Mouse (Mus musculus) limb, embryonic 13.5 days (tissue): Measurements from ENCODE around the gene Ccni. TPM values are rescaled to one million over a fixed set of nuclear protein-coding genes. Genes with fewer than 3 reads are reported as not detected.

Experiments
- polyA plus RNA-seq: library from polyadenylated mRNA; unstranded; fragments of >200 nt; fragmentation: Nextera tagmentation; extraction: Ambion mirVana; gene quantifications from 2 replicates; pipeline ENCODE4 v1.2.1, GENCODE M21; 2015

Ccni gene
- polyA plus RNA-seq, 1 experiment from 2014 or later, result 114 TPM

Other genes with a start within 250 kb of the Ccni start
- gene Sowahb, start 161.5 kb downstream of the Ccni start, polyA plus RNA-seq, result 0.19 and 0.43 TPM in 2 replicates
- gene Sept11, start 113.1 kb downstream of the Ccni start, polyA plus RNA-seq, result 212 and 226 TPM in 2 replicates
- gene 2010109A12Rik, start within 50 bp of the Ccni start, polyA plus RNA-seq, result 1.6 and 2.1 TPM in 2 replicates
- gene Ccng2, start 60.8 kb upstream of the Ccni start, polyA plus RNA-seq, result 81.9 and 85.8 TPM in 2 replicates